Mouse (Mus musculus) MEL (cell line): ENCODE results near the gene Nyap1. TPM values are rescaled to one million over a fixed set of nuclear protein-coding genes. Genes with fewer than 3 reads are reported as not detected.

Experiments used
- DNase-seq: peaks from one replicate; pipeline ENCODE4 v3.0.0; 2011; ENCODE audit warnings: low read depth, low spot score
- H3K27ac ChIP-seq: 2 replicates; pipeline ENCODE4 v1.5.1; 2012; ENCODE audit warnings: low read depth, mild to moderate bottlenecking, control low read depth, low read length, moderate library complexity; ENCODE audit not compliant: control insufficient read depth
- H3K27me3 ChIP-seq, 2 experiments: fragments of 150-350 bp in 1 of 2; sonication (generic) in 1 of 2; 2 replicates each; pipeline ENCODE4 v1.6.1; 2012; ENCODE audit warnings: low read length in 2 of 2, mild to moderate bottlenecking in 2 of 2, improper control_type of control experiment in 1 of 2, moderate library complexity in 1 of 2; ENCODE audit not compliant: insufficient read depth in 2 of 2, control insufficient read depth in 1 of 2
- H3K36me3 ChIP-seq, 2 experiments: 2 replicates each; pipeline ENCODE4 v1.6.1; 2012 to 2014; ENCODE audit warnings: low read length in 2 of 2, improper control_type of control experiment in 1 of 2, inconsistent platforms in 1 of 2, mild to moderate bottlenecking in 1 of 2; ENCODE audit not compliant: insufficient read depth in 2 of 2, control insufficient read depth in 1 of 2
- H3K4me1 ChIP-seq, 2 experiments: fragments of 150-350 bp in 1 of 2; sonication (generic) in 1 of 2; 2 replicates each; pipeline ENCODE4 v1.6.1; 2012; ENCODE audit warnings: low read length in 2 of 2, improper control_type of control experiment in 1 of 2, mild to moderate bottlenecking in 1 of 2; ENCODE audit not compliant: insufficient read depth in 2 of 2, control insufficient read depth in 1 of 2
- H3K4me3 ChIP-seq, 2 experiments: fragments of 150-350 bp in 1 of 2; sonication (generic) in 1 of 2; 2 replicates each; pipeline ENCODE4 v1.5.1; 2012; ENCODE audit warnings: low read depth in 2 of 2, low read length in 2 of 2, mild to moderate bottlenecking in 2 of 2, moderate library complexity in 2 of 2, control low read depth in 1 of 2, improper control_type of control experiment in 1 of 2; ENCODE audit not compliant: control insufficient read depth in 1 of 2, insufficient read depth in 1 of 2
- H3K79me2 ChIP-seq: 2 replicates; pipeline ENCODE4 v1.6.1; 2012; ENCODE audit warnings: mild to moderate bottlenecking, low read length, moderate library complexity; ENCODE audit not compliant: control insufficient read depth, poor library complexity, insufficient read depth
- H3K9ac ChIP-seq: 2 replicates; pipeline ENCODE4 v1.6.1; 2012; ENCODE audit warnings: low read depth, mild to moderate bottlenecking, control low read depth, low read length, moderate library complexity; ENCODE audit not compliant: control insufficient read depth, poor library complexity, severe bottlenecking
- H3K9me3 ChIP-seq: fragments of 150-350 bp; sonication (generic); replicated peaks from 2 replicates; pipeline ENCODE4 v1.6.1; 2012; ENCODE audit warnings: mild to moderate bottlenecking, low read length, improper control_type of control experiment, moderate library complexity; ENCODE audit not compliant: insufficient read depth
- CHD2 ChIP-seq: IDR thresholded peaks from 2 replicates; pipeline ENCODE4 v1.6.1; 2011; ENCODE audit warnings: low read length, improper control_type of control experiment
- CTCF ChIP-seq, 3 experiments: IDR thresholded peaks in 2 of 3; conservative IDR thresholded peaks in 1 of 3; 2 replicates each; pipeline ENCODE4 v1.5.1; 2011 to 2012; ENCODE audit warnings: low read length in 3 of 3, low read depth in 2 of 3, mild to moderate bottlenecking in 2 of 3, improper control_type of control experiment in 1 of 3, inconsistent platforms in 1 of 3, mixed read lengths in 1 of 3, moderate library complexity in 1 of 3; ENCODE audit not compliant: control insufficient read depth in 1 of 3, insufficient read depth in 1 of 3, poor library complexity in 1 of 3, severe bottlenecking in 1 of 3
- ELF1 ChIP-seq: IDR thresholded peaks from 2 replicates; pipeline ENCODE4 v1.6.1; 2014; ENCODE audit warnings: low read depth, mild to moderate bottlenecking, inconsistent platforms, low read length, improper control_type of control experiment, moderate library complexity
- GATA1 ChIP-seq: IDR thresholded peaks from 2 replicates; pipeline ENCODE4 v1.6.1; 2011; ENCODE audit warnings: low read depth, low read length, improper control_type of control experiment
- JUND ChIP-seq: IDR thresholded peaks from 2 replicates; pipeline ENCODE4 v1.6.1; 2011; ENCODE audit warnings: low read depth, mild to moderate bottlenecking, improper control_type of control experiment, low read length
- KAT2A ChIP-seq: conservative IDR thresholded peaks from 2 replicates; pipeline ENCODE4 v1.6.1; 2012; ENCODE audit warnings: low read depth, low read length, improper control_type of control experiment, inconsistent platforms
- MAX ChIP-seq: IDR thresholded peaks from 2 replicates; pipeline ENCODE4 v1.6.1; 2011; ENCODE audit warnings: low read length, improper control_type of control experiment
- MEF2A ChIP-seq: IDR thresholded peaks from 2 replicates; pipeline ENCODE4 v1.6.1; 2014; ENCODE audit warnings: low read depth, mild to moderate bottlenecking, inconsistent platforms, low read length, improper control_type of control experiment; ENCODE audit not compliant: poor library complexity, insufficient replicate concordance, severe bottlenecking; ENCODE audit errors: extremely low read depth
- MYB ChIP-seq: IDR thresholded peaks from 2 replicates; pipeline ENCODE4 v1.6.1; 2011; ENCODE audit warnings: mild to moderate bottlenecking, low read depth, low read length, improper control_type of control experiment
- NELFE ChIP-seq: IDR thresholded peaks from 2 replicates; pipeline ENCODE4 v1.6.1; 2011; ENCODE audit warnings: low read depth, low read length, improper control_type of control experiment
- POLR2AphosphoS2 ChIP-seq: IDR thresholded peaks from 2 replicates; pipeline ENCODE4 v1.6.1; 2011; ENCODE audit warnings: low read length, improper control_type of control experiment
- POLR2AphosphoS5 ChIP-seq: IDR thresholded peaks from 2 replicates; pipeline ENCODE4 v1.6.1; 2012; ENCODE audit warnings: low read depth, borderline replicate concordance, mild to moderate bottlenecking, inconsistent platforms, low read length, moderate library complexity, mixed read lengths
- RCOR1 ChIP-seq: IDR thresholded peaks from 2 replicates; pipeline ENCODE4 v1.6.1; 2012; ENCODE audit warnings: low read depth, mild to moderate bottlenecking, inconsistent platforms, low read length, improper control_type of control experiment
- SMC3 ChIP-seq: IDR thresholded peaks from 2 replicates; pipeline ENCODE4 v1.6.1; 2011; ENCODE audit warnings: low read depth, low read length, improper control_type of control experiment
- ZKSCAN1 ChIP-seq: IDR thresholded peaks from 2 replicates; pipeline ENCODE4 v1.6.1; 2012; ENCODE audit warnings: low read depth, mild to moderate bottlenecking, inconsistent platforms, low read length, improper control_type of control experiment, moderate library complexity
- ZNF384 ChIP-seq: IDR thresholded peaks from 2 replicates; pipeline ENCODE4 v1.6.1; 2012; ENCODE audit warnings: low read depth, mild to moderate bottlenecking, inconsistent platforms, low read length, improper control_type of control experiment
- polyA plus RNA-seq, 2 experiments: library from polyadenylated mRNA; stranded (reverse) in 1 of 2; unstranded in 1 of 2; fragments of >175 nt in 1 of 2; fragments of >200 nt in 1 of 2; gene quantifications; 2 replicates each; pipeline versions ENCODE4 v1.2.1 to v1.2.4; 2012; ENCODE audit warnings: low replicate concordance in 2 of 2, low read depth in 1 of 2; ENCODE audit not compliant: insufficient read length in 2 of 2, insufficient read depth in 1 of 2, missing spikeins in 1 of 2
- total RNA-seq: library from RNA; depleted of rRNA; stranded (reverse); fragments of 300-350 nt; gene quantifications from 2 replicates; pipeline ENCODE4 v1.2.3, GENCODE M21; 2012

The Nyap1 gene
- total and polyA plus RNA-seq, 3 experiments: 0.39 to 1.1 TPM; not detected in 1

DNA sequence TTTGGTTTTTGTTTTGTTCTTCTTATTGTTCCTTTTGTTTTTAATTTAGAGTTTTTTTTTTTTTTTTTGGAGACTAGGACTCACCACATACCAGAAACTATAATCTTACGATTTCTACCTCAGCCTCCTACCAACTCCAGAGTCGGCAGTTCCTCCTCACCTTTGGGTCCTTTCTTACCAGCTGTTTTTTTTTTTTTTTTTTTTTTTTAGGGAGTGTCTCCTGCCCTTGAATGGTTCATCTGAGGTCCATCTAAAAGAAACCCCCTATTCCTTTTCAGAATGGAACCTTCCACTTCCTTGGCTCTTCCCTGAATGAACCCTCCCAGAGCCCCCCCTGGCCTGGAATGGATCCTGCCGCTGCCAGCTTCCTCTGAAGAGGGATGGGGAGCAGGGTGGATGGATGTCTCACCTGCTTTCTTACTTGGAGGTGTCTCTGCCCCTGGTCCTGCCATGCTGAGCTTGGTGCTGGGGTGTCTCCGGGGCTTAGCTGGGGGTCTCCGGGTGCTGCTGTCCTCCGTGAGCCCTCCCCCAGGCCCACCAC is 3.9 kb downstream of the Nyap1 start:
- DNase-seq: no peak
- H3K9me3 ChIP-seq: no peaks in the 10 kb centered on the region
- no peaks in the 10 kb centered on the region; a peak in 1 of 4 replicates for H3K4me1 ChIP-seq
- no peaks in the 10 kb centered on the region for H3K27me3 ChIP-seq
- H3K4me3 ChIP-seq: no peak overlapping the region
- no peak overlapping the region for H3K9ac ChIP-seq
- no peak overlapping the region for H3K27ac ChIP-seq
- no peak for TF ChIP-seq SMC3
- TF ChIP-seq ZNF384: peak; percentile 69
- H3K79me2 ChIP-seq: no peaks in the 10 kb centered on the region; the same call in 1 of the 2 replicates
- no peaks in the 10 kb centered on the region for H3K36me3 ChIP-seq

DNA sequence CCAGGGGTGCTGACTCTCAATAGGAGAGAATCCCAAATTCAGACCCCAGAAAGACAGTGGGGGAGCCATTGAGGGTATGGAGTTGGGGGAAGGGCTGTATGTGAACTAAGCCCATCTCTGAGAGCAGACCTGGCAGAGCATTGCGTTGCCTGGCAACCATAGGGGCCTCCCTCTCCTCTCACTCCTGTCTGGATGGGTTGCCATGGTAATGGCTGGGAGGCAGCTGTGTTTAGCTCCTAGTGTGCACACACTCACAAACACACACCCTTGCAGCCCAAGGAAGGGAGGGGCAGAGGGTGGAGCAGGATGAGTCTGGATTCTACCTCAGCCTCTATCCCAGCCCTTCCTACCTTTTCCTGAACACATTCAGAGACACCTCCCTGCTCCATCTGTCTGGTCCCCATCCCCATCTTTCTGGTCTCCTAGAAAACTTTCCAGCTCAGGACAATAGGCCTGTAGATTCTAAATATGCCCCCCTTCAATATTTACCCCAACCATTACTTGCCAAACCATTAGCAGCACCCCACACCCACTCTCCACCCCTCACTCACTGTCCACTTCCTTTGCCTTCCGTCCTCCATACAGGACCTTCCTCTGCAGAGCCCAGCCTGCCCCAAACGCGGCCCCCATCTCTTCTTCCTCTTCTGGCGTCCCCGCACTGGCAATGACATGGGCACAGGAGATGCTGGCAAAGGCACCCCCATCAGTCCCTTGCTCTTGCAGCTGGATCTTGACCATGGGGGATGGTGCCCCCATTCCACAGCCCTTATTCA is 6.9 kb downstream of the Nyap1 start:
- no peaks in the 10 kb centered on the region for H3K9me3 ChIP-seq
- no peaks in the 10 kb centered on the region for H3K36me3 ChIP-seq
- H3K4me1 ChIP-seq: no peaks in the 10 kb centered on the region
- no peak overlapping the region for H3K27ac ChIP-seq
- no peaks in the 10 kb centered on the region for H3K79me2 ChIP-seq
- DNase-seq: no peak
- no peak overlapping the region for H3K9ac ChIP-seq
- H3K4me3 ChIP-seq: no peak overlapping the region
- H3K27me3 ChIP-seq: no peaks in the 10 kb centered on the region; a peak in 1 of 4 replicates
- TF ChIP-seq NELFE (no peak), JUND (no peak), ELF1 (no peak), MYB (no peak), KAT2A (no peak), CHD2 (no peak), CTCF (IDR thresholded peaks at IDR 0.05 in 2 of 3, conservative IDR thresholded peaks at IDR 0.05 in 1 of 3; ENCODE audit: control insufficient read depth in 1 of 3, insufficient read depth in 1 of 3, low read depth in 2 of 3, low read length in 3 of 3, poor library complexity in 1 of 3, severe bottlenecking in 1 of 3) (no peak), MAX (no peak), POLR2AphosphoS5 (no peak), RCOR1 (no peak), MEF2A (no peak), ZKSCAN1 (no peak), POLR2AphosphoS2 (no peak), GATA1 (no peak)
- TF ChIP-seq, all 39 proteins: peak for 0
